Mouse (Mus musculus): ENCODE data around the gene Wbp2. TPM values are rescaled to one million over a fixed set of nuclear protein-coding genes. Genes with fewer than 3 reads are reported as not detected.

Gene Wbp2
- 179 and 201 TPM in 2 replicates for polyA plus RNA-seq (2015; fragmentation: Nextera tagmentation; extraction: Ambion mirVana)

DNA sequence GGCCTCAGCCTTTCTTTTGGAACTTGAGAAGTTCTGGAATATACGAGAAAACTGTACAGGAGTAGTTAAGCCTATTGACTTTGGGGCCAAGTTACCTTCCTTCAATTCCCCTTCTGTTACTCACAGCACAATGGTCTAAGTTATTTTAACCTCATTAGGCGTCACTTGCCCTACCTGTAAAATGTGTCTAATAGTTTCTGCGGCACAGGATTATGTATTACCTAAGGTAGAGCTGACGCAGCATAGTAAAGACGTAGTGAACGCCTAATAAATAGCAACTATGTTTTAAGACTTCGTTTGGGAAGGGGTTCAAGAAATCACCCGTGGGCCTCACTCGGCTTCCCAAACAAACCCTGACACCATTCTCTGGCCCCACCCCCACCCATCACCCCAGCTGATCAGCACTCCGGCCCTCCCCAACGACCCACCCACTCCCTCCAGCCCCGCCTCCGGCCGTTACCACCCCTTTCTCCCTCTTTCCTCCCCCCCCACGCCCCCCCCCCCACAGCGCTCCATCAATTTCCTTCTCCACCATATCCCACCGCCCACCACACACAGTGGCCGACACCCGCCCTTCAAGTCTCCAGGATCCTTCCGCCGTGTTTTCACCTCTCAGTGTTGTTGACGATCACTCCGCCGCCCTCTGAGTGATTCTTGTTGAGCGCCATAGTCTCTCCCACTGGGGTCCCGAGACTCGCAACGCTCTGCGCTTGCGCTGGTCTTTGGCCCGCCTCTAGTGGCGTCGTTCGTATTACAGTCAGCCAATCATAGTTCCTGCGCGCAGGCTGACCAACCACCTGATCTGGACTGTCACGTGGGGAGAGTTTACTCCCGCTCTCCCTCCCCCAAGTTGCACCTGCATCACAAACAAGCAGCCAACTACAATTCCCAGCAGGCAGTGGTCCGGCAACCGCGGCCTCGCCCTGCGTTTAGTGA is at the start of gene Wbp2:
Wbp2 (minus strand) TSS at position 738 of the 936 bp plus-strand sequence.
- 3% methylated on average over 38 of the region's 43 CpGs for WGBS
- Histone ChIP-seq H3K9ac (ENCODE audit: low read depth, low read length) (peak within 1 kb of the TSS; percentile 50), H3K4me1 (replicated peaks; ENCODE audit: control insufficient read depth, insufficient read depth, low read length) (no peaks in the 10 kb centered on the region), H3K4me3 (ENCODE audit: low read depth, low read length) (peak within 1 kb of the TSS; percentile 50), H3K27me3 (replicated peaks; ENCODE audit: control insufficient read depth, insufficient read depth, low read length) (no peaks in the 10 kb centered on the region), H3K36me3 (ENCODE audit: control insufficient read depth, insufficient read depth) (peaks cover 28% of the 10 kb centered on the region), H3K9me3 (ENCODE audit: control insufficient read depth) (no peaks in the 10 kb centered on the region), H3K4me2 (replicated peaks; ENCODE audit: low read depth) (peak within 1 kb of the TSS; percentile 62), H3K27ac (ENCODE audit: low read depth, low read length) (peak within 1 kb of the TSS; percentile 85)
- peak; percentile 92 for ATAC-seq
- peak; percentile 46; the same call in 1 of the 2 replicates for TF ChIP-seq CTCF (IDR thresholded peaks at IDR 0.05; ENCODE audit: low read depth)

DNA sequence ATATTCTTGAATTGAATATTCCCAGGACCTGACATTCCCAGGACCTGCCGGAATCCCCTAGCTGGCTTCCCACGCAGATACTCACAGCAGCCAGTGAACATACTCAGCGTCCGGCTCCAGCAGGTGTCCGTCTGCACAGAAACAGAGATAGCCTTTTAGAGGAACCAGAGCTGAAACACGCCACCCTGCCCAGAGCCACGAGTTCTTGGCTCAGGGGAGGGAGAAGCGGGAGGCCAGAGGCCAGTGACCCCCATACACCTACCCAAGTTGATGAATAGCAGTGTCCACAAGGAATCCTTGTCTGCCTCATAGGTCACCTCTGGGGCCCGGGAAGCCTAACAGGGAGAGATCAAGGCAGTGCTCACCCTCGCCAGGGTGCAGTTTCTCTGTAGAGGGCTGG is 47.4 kb upstream of the Wbp2 start:
- no peak for TF ChIP-seq CTCF (IDR thresholded peaks at IDR 0.05; ENCODE audit: low read depth)
- H3K4me1 ChIP-seq (replicated peaks; ENCODE audit: control insufficient read depth, insufficient read depth, low read length) = peaks cover 6% of the 10 kb centered on the region
- H3K9ac ChIP-seq (ENCODE audit: low read depth, low read length) = no peak overlapping the region
- no peaks in the 10 kb centered on the region for H3K27me3 ChIP-seq (replicated peaks; ENCODE audit: control insufficient read depth, insufficient read depth, low read length)
- H3K36me3 ChIP-seq (ENCODE audit: control insufficient read depth, insufficient read depth) = peaks cover 26% of the 10 kb centered on the region; the same call in 1 of the 2 replicates
- no peaks in the 10 kb centered on the region for H3K9me3 ChIP-seq (ENCODE audit: control insufficient read depth)
- no peak overlapping the region for H3K27ac ChIP-seq (ENCODE audit: low read depth, low read length)
- 89% methylated on average over 10 of the region's 10 CpGs for WGBS
- no peak for ATAC-seq
- no peak overlapping the region for H3K4me2 ChIP-seq (replicated peaks; ENCODE audit: low read depth)
- no peak overlapping the region for H3K4me3 ChIP-seq (ENCODE audit: low read depth, low read length)

DNA sequence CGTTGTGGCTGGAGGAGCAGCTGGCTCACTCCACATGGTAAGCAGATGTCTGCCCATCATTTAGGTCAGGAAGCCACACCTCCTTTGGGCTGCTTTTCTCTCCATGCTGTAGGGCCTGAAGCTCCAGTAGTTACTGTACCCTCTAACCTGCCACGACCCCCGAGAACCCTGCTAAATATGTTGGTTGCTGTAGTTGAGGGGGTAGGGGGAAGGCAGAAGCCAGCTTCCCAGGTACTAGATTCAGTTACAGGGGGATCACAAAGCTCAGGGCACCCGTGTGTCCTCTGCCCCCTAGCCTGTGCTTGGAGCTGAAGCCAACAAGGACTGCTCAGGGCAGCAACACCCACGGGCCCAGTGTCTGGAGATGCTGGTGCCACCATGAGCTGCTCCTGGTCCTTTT is 46.7 kb upstream of the Wbp2 start:
- Histone ChIP-seq H3K4me2 (replicated peaks; ENCODE audit: low read depth) (no peak overlapping the region), H3K36me3 (ENCODE audit: control insufficient read depth, insufficient read depth) (peaks cover 26% of the 10 kb centered on the region; the same call in 1 of the 2 replicates), H3K27ac (ENCODE audit: low read depth, low read length) (no peak overlapping the region), H3K4me3 (ENCODE audit: low read depth, low read length) (no peak overlapping the region), H3K9ac (ENCODE audit: low read depth, low read length) (no peak overlapping the region), H3K27me3 (replicated peaks; ENCODE audit: control insufficient read depth, insufficient read depth, low read length) (no peaks in the 10 kb centered on the region), H3K9me3 (ENCODE audit: control insufficient read depth) (no peaks in the 10 kb centered on the region), H3K4me1 (replicated peaks; ENCODE audit: control insufficient read depth, insufficient read depth, low read length) (peaks cover 8% of the 10 kb centered on the region)
- WGBS = 72% methylated on average over 5 of the region's 5 CpGs
- no peak for TF ChIP-seq CTCF (IDR thresholded peaks at IDR 0.05; ENCODE audit: low read depth)
- ATAC-seq = no peak

DNA sequence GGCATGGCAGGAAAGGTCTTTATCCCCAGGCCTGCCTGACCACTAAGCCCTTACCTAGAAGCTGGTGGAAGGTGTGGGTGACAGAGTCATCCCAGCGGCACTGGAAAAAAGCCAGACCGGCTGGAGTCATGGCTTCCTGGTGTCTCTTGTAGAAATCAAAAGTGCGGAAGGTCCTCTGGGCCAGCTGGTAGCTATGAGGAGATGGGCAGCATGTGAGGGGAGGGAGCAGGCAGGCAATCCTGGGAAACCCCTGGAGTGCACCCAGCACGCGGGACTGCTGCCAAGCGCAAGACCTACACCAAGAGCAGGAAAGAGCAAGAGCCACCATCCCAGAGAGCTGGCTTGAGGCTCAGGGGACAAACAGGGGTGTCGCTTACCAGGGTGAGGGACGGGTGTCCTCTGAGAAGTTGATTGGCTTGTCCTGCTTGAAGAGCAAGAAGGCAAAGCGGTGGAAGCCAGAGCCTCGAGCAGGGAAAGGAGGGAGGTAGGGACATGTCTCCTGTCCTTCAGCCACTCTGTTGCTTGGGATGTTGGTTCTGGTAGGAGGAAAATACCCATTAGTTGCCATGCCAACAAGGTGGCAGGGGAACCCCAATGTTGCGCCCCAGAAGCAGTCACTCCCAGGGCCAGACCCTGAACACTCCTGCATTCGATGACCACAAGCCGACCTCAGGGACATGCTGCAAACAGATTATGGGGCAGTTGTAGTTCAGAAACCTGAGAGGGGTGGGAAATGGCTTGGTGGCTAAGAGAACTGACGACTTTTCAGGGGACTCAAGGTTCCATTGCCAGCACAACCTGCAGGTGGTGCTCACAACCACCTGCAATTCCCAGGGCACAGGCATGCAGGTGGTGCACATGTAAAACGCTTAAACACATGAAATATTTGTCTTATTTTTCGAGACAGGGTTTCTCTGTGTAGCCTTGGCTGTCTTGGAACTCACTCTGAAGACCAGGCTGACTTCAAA is 45.9 kb upstream of the Wbp2 start:
- H3K36me3 ChIP-seq (ENCODE audit: control insufficient read depth, insufficient read depth) = peaks cover 32% of the 10 kb centered on the region; the same call in 1 of the 2 replicates
- ATAC-seq = no peak
- no peaks in the 10 kb centered on the region for H3K27me3 ChIP-seq (replicated peaks; ENCODE audit: control insufficient read depth, insufficient read depth, low read length)
- no peak overlapping the region for H3K4me2 ChIP-seq (replicated peaks; ENCODE audit: low read depth)
- no peaks in the 10 kb centered on the region for H3K9me3 ChIP-seq (ENCODE audit: control insufficient read depth)
- H3K27ac ChIP-seq (ENCODE audit: low read depth, low read length) = no peak overlapping the region
- 82% methylated on average over 16 of the region's 16 CpGs for WGBS
- H3K4me1 ChIP-seq (replicated peaks; ENCODE audit: control insufficient read depth, insufficient read depth, low read length) = peaks cover 8% of the 10 kb centered on the region
- peak; percentile 61 for TF ChIP-seq CTCF (IDR thresholded peaks at IDR 0.05; ENCODE audit: low read depth)
- H3K9ac ChIP-seq (ENCODE audit: low read depth, low read length) = no peak overlapping the region
- no peak overlapping the region for H3K4me3 ChIP-seq (ENCODE audit: low read depth, low read length)

DNA sequence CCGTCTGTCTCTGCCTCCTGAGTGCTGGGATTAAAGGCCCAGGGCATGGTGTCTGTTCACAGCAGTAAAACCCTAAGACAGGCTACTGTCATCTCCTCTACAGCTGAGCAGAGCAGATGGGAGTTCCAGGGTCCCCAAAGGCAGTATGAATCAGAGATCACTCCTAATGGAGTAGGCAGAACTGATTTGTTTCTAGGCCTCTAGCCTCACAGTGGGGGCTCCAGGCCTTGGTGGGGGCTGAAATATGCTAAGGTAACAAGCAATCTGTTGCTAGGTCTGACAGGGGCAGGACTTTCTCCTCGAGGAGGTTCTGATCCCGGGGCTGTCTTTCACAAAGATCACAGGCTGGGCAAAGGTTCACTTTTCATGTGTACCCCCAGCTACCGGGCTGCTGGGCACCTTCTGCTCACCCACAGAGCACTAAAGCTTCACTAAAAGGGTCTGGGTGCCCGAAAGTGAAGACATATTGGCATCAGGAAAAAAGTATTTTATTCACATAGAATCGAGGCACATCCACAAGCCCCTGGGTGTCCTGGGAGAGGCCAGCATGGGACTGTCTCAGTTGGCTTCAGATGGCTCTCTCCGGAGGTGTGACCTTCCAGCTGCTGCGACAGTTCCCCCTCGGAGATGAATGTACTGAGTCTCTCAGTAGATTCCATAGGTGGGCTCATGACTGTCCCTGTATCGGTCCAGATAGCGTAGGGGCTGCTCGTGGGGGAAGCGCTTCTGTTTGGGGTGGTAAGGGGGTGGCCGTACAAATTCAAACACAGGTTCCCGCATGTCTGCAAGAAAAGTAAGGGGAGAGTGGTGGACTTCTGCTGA is 44.8 kb upstream of the Wbp2 start:
- TF ChIP-seq CTCF (IDR thresholded peaks at IDR 0.05; ENCODE audit: low read depth) = no peak
- Histone ChIP-seq H3K9ac (ENCODE audit: low read depth, low read length) (peak overlapping the region; percentile 74; the same call in 1 of the 2 replicates), H3K27me3 (replicated peaks; ENCODE audit: control insufficient read depth, insufficient read depth, low read length) (no peaks in the 10 kb centered on the region), H3K27ac (ENCODE audit: low read depth, low read length) (peak overlapping the region; percentile 97), H3K4me1 (replicated peaks; ENCODE audit: control insufficient read depth, insufficient read depth, low read length) (peaks cover 8% of the 10 kb centered on the region), H3K4me3 (ENCODE audit: low read depth, low read length) (peak overlapping the region; percentile 62), H3K4me2 (replicated peaks; ENCODE audit: low read depth) (peak overlapping the region; percentile 76), H3K9me3 (ENCODE audit: control insufficient read depth) (no peaks in the 10 kb centered on the region), H3K36me3 (ENCODE audit: control insufficient read depth, insufficient read depth) (peaks cover 40% of the 10 kb centered on the region; the same call in 1 of the 2 replicates)
- WGBS = 74% methylated on average over 15 of the region's 15 CpGs
- no peak for ATAC-seq

Data from intestine, postnatal 0 days (tissue).